Mouse (Mus musculus): ENCODE measurements around the gene Ankrd39. TPM values are rescaled to one million over a fixed set of nuclear protein-coding genes. Genes with fewer than 3 reads are reported as not detected.
"Not testable (repeated sequence)": the region's sequence is repeated elsewhere in the genome, so short reads cannot be mapped to it uniquely, and the experiment has no call there.

The Ankrd39 gene
- total RNA-seq, 2 experiments from 2014 or later, result 1.2 TPM; not detected in 1

DNA sequence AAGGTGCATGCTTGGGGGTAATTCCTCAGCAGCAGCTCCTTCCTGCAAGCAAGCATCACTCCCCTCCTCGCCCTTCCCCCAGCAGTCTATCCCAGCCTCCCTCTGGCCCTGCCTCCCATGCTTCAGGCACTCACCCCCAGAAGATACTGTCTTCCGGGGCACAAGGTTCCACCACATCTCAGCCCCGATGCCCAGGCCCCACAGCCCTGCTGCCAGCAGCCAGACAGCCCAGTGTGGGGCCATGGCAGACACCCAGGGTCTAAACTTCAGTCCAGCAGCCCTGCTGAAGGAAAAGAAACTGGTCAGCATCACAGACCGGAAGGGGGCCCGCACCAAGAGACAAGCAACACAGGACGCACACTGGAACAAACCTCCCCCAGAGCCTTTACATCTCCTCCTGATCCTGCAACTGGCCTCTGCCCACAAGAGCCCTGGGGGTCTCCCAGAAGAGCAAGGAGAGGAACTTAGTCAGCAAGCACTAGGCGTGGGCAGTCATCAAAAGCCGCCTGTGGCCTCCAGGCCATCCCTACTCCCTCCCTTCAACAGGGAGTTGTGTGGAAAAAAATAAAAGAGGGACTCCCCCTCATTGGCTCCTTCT lies 8.7 kb upstream of the Ankrd39 start:
- no peak for ATAC-seq (replicated peaks; ENCODE audit: low FRiP score, poor library complexity, severe bottlenecking)

DNA sequence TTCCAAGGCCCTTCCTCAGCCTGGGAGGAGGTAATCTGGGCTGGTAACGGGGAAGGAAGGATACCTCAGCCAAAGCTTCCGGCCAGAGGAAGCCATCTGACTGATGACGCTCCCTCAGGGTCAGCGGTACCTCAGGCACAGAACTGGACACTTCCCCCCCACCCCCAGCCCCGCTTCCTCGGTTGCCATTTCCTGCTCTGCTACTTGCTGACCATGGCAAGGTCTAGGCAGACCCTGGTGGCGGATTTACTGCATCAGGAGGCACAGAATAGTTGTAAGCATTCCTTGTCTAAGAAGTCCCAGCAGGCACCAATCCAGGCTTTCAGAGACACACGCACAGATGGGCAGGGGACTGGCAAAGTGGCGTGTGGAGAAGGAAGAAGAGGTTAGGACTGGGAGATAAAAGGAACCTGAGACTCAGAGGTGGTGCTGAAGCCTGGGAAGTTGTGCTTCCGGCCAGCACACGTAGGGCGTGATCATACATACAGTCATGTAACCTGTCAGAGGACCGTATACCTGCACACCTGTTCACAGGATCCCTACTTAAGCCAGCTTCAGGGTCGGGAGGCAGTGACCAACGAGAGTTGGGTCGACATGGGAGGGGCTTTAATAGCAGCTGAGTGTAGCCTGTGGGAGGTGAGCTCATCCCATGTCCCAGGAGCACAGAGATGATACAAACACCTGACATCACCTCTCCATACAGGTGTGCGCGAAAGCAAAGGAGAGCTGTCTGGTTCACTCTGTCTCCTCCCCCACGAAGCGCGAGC lies 7.6 kb upstream of the Ankrd39 start:
- ATAC-seq (replicated peaks; ENCODE audit: low FRiP score, poor library complexity, severe bottlenecking), result no peak

DNA sequence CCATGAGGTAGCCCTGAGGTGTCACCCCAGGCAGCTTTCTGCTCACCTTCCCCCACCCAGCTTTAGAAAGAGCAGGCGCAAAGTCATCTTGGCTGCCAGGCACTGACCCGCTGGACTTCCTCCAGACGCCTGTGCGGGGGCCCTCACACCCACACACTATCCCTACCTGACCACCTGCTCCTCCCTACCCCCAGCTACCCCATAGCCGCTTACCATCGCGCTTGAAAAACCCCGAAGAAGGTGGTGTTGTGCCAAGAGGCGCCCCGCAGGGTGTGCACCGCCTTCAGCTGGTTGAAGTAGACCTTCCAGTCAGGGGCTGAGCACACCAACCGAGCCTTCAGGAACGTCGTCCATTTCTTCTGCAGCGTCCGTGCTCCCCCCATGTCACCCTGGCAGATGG lies 5.3 kb upstream of the Ankrd39 start:
- no peak for ATAC-seq (replicated peaks; ENCODE audit: low FRiP score, poor library complexity, severe bottlenecking)

DNA sequence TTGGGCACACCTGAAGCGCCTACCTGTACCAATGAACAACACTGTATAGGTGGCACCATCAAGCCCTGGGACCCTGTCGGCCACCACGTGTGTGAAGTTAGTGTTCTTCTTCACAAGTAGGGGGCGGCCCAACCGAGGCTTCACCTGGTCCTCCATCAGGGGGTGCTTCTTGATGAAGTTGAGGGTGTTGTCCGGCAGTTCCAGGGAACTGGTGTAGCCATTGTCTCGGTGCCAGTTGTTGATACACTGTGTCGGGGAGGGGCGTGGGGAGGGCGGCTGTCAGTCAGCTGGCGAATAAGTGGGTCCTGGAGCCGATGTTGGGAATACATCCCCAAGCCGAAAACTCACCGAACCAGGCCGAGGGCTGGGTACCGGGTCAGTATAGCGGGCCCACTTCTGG lies 4.7 kb upstream of the Ankrd39 start:
- no peak for ATAC-seq (replicated peaks; ENCODE audit: low FRiP score, poor library complexity, severe bottlenecking)

DNA sequence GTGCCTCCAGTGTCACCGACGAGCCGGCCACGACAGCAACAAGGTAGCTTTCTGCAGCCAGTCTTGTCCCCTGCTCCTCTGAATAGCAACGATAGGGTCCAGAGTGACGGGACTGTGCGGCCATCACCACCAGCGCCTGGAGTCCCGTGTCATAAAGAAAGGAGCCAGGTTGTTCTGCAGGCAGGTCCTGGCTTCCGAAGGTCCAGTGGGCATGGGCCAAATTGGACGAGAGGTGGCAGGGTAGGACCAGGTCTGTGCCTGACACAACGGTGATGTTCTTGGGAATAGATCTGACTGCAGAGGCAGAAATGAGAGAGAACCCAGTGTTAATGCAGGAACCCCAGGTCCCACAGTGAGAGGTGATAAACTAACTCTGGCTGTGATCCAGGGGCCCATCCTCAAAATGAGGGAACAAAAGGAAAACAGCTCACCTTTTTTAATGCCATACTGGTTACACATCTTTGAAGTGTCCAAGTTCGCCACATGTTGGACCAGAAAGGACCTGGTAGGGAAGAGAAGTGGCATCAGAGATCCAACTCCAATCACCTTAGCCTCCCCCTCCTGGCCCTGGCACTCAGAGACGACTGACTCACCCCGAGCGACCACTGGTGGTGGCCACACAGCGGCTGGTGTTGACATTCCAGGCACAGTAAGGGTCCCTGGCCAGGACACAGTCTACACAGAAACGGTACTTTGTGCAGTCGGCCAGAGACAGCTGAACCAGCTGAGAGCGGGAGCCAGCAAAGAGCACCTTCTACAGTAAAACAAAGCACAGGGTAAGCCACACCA lies 3.0 kb upstream of the Ankrd39 start:
- ATAC-seq (replicated peaks; ENCODE audit: low FRiP score, poor library complexity, severe bottlenecking), result no peak

DNA sequence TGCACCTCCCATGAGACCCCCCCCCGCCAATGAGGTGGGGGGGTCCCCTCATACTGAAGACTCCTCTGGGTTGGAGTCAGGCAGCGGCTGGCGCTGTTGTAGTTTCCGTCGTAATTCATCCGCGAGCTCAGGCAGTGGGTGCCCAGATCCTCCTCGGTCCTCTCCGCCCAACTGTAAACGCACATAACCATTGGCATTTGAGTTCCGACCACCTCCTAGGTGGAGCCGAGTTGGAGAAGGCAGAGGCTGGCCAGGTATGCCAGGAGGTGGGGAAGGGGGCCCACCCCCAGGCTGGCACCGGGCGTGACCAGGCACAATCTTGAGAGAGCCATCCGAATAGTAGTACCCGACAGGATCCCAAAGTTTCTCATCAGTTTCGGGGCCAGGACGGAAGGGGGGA lies 2.2 kb upstream of the Ankrd39 start:
- no peak for ATAC-seq (replicated peaks; ENCODE audit: low FRiP score, poor library complexity, severe bottlenecking)

DNA sequence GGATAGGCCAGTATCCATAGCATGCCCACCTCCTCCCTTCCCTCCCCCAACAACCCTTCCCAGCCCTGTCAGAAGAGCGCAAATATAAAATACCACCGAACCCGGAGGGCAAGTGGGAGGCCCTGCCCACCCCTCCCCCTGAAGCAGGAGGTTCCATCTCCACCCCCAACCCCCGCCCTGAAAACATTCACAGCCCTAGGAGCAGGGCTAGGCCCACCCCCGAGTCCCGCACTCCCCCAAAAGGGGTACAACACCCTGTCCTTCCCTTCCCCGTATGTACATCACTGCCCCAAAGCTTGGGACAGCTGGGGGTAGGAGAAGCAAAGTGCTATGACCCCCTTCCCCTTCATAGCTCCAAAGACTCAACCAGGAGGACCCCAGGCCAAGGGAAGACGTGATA lies 1.5 kb upstream of the Ankrd39 start:
- no peak for ATAC-seq (replicated peaks; ENCODE audit: low FRiP score, poor library complexity, severe bottlenecking)

DNA sequence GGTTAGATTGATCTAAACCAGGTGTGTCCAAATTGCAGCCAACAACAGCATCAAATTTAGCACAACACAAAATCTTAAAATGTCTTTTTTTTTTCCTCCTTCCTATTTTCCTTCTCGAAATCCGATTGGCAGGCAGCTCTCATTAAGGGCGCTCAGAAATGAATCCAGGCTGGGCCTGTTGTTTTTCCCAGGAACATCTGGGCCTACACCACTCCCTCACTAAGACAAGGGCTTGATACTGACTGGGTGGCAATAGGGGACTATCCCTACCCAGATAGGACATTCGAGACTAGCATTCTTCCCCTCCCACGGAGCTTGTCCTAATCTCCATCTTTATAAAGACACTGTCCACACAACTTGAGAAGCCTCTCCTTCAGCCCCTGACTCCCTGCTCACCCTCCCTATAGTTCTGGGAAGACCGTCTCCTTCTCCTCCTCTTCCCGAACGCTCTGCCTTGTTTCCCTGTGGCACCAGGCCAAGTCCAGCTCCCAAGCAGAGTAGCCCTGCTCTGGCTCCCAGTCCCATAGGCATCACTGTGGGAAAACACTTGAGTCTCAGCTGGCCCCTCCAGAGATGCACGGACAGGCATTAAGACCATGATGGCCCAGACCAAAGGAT lies 845 bp upstream of the Ankrd39 start:
- no peak for ATAC-seq (replicated peaks; ENCODE audit: low FRiP score, poor library complexity, severe bottlenecking)

DNA sequence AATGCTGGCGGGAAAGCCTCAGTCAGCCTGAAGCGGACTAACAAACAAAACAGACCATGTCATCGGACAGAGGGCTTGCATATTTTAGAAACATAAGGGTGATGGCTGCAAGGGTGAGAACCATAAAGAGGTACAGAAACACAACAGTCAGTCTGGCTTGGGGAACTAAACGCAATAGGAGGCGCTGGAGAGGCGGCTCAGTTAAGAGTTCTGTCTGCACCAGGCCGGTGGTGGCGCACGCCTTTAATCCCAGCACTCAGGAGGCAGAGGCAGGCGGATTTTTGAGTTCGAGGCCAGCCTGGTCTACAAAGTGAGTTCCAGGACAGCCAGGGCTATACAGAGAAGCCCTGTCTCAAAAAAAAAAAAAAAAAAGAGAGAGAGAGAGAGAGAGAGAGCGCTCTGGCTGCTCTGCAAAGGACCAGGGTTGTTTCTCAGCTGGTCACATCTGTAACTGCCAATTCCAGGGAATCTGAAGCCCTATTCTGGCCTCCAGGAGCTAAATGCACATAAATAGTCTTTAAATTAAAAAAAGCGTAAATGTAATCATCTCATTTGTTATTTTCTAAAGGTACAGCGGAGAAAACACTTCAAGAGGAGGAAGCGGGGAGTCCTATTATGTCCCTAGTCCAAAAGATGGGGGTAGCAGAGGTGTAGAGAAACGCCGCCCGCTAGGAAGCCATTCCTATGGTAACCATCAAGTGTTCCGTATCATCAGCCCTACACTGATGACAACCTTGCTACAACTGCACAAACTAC lies 1.2 kb downstream of the Ankrd39 start:
- no peak for ATAC-seq (replicated peaks; ENCODE audit: low FRiP score, poor library complexity, severe bottlenecking)

DNA sequence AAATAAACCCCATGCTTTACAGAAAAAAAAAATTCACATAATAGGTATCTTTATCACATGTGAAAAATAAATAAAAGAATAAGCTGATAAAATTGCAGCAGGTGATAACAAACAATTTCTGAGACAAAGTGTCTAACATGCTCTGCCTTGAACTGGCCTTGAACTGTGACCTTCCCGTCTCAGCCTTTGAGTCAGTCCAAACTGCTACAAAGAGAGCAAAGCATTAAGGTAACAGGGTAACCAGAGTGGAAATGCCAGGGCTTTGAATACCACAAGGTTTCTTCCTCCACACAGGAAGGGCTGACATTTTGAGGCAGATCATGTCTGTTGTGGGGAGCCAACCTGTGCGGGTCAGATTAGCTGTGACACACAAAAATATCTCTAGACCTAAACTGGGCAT lies 1.9 kb downstream of the Ankrd39 start:
- ATAC-seq (replicated peaks; ENCODE audit: low FRiP score, poor library complexity, severe bottlenecking), result no peak

DNA sequence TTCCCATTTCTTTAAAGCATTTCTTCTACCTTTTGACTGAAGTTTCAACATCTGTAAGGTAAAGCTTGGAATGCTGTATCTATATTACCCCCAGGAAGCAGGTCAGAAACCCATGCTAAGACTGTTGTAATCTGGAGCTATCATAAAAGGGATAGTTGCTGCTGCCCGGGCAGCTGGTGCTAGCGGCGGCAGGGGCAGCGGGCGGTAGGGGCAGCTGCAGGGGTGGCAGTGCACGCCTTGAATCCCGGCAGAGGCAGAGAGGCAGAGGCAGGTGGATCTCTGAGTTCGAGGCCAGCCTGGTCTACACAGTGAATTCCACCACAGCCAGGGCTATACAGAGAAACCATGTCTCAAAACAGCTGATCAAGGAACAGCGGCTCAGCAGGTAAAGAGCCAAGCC lies 4.3 kb downstream of the Ankrd39 start:
- no peak for ATAC-seq (replicated peaks; ENCODE audit: low FRiP score, poor library complexity, severe bottlenecking)

DNA sequence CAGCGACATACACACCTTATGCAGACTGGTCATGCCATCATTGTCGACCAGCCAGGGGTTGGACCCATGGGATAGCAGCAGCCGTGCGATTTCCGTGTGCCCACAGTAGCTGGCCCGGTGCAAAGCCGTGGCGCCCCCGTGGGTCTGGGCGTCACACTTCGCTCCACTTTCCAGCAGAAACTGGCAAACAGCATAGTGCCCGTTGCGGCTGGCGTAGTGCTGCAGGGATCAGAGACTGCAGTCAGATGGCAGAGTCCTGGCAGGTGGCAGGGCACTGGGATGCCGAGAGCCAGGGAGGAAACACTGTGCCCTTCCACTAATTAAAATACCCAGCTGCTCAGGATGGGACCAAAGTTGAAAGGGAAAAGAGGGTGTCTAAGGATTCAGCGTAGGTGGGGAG lies 5.4 kb downstream of the Ankrd39 start:
- ATAC-seq (replicated peaks; ENCODE audit: low FRiP score, poor library complexity, severe bottlenecking), result no peak

DNA sequence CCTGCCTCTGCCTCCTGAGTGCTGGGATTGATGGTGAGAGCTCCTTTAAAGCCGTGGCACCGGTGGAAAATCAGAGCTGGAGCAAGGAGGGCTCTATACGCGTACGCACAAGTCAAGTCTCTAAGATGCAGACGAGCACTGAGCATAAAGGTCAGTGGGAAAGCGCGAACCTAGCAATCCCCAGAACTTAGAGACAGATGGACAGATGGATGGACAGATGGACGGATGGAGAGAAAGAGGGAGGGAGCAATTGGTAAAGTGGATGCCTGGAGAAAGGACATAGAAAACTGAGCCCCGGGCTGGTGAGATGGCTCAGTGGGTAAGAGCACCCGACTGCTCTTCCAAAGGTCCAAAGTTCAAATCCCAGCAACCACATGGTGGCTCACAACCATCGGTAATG lies 6.4 kb downstream of the Ankrd39 start:
- ATAC-seq (replicated peaks; ENCODE audit: low FRiP score, poor library complexity, severe bottlenecking), result no peak

DNA sequence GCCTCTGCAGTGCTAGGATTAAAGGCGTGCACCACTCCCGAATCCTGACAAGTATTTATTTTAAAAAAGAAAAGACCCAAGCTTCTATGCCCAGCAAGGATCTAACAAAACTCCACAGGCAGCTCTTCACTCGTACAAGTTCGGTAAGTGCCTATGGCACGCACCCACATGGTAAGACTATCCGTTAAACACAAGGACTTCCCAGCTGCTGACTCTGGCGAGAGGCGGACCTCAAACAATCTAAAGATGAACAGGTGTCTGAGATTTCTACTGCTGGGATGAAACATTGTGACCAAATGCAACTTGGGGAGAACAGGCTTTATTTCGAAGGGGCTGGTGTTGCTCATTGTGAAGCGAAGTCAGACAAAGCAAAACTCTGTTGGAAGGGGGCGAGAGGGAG lies 7.1 kb downstream of the Ankrd39 start:
- no peak for ATAC-seq (replicated peaks; ENCODE audit: low FRiP score, poor library complexity, severe bottlenecking)

DNA sequence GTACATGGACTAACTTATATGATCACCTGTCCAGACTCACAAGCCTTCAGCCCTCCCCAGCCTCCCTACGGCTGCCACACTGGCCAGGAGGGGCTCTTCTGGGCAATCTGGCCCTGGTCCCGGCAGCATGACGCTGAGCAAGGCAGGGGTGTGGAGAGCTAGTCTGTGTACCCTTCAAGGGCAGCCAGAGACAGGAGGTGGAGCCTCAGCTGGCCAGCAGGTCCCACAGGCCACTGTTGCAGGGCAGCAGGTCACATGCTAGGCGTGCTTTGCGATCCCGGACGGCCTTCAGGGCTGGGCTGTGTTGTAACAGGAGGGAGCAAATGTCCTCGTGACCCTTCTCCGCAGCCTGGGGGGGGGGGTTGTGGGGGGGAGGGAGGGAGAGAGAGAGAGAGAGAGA lies 8.1 kb downstream of the Ankrd39 start, which contains the start of gene Gm42417:
Gene Gm42417 (minus strand): TSS at position 244 of the 400 bp plus-strand sequence.
- no peak for ATAC-seq (replicated peaks; ENCODE audit: low FRiP score, poor library complexity, severe bottlenecking)

DNA sequence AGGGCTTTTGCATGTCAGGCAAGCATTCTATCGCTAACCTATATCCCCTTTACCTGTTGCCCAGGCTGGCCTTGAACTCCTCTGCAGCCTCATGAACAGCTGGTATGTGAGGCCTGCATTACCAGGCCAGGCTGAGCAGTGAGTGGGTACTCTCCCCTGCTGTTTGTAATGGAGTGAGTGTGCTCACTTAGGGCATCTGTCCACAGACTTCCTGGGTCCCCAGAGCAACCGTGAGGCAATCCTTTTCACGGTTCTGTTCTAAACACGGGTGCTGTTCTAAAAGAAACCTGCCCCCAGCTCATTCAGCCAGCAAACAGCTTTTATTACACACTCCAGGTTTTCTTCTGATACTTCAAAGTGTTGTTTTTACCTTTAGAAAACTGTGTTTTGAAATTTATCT lies 8.5 kb downstream of the Ankrd39 start:
- ATAC-seq (replicated peaks; ENCODE audit: low FRiP score, poor library complexity, severe bottlenecking), result no peak

DNA sequence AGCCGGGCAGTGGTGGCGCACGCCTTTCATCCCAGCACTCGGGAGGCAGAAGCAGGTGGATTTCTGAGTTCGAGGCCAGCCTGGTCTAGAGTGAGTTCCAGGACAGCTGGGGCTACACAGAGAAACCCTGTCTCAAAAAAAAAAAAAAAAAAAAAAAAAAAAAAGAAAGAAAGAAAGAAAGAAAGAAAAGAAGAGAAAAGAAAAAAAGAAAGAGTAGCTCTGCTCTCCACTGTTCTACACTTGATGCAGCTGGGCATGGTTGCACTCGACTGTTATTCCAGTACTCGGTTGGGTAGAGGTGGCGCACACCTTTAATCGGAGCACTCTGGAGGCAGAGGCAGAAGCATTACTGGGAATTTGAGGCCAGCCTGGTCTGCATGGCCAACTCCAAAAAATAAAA lies 10.5 kb downstream of the Ankrd39 start, which contains the start of gene Ankrd23:
Gene Ankrd23 (minus strand): TSS at position 101 of the 400 bp plus-strand sequence.
- ATAC-seq (replicated peaks; ENCODE audit: low FRiP score, poor library complexity, severe bottlenecking), result not testable (repeated sequence)

DNA sequence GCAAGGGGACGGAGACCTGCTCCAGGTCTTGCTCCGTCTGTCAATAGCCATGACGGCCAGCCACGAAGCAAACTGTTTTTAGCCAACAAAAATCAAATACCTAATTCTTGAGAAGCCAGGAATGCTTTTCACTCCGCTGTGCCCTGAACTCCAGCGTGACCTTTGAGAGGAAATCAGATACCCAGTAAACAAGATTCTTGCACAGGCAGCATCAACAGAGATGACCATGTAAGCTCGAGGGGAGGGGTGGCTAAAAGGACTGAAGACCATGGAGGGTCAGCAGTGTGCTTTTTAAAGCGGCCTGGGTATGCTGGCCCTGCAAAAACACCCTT lies 10.9 kb downstream of the Ankrd39 start:
- ATAC-seq (replicated peaks; ENCODE audit: low FRiP score, poor library complexity, severe bottlenecking), result no peak

DNA sequence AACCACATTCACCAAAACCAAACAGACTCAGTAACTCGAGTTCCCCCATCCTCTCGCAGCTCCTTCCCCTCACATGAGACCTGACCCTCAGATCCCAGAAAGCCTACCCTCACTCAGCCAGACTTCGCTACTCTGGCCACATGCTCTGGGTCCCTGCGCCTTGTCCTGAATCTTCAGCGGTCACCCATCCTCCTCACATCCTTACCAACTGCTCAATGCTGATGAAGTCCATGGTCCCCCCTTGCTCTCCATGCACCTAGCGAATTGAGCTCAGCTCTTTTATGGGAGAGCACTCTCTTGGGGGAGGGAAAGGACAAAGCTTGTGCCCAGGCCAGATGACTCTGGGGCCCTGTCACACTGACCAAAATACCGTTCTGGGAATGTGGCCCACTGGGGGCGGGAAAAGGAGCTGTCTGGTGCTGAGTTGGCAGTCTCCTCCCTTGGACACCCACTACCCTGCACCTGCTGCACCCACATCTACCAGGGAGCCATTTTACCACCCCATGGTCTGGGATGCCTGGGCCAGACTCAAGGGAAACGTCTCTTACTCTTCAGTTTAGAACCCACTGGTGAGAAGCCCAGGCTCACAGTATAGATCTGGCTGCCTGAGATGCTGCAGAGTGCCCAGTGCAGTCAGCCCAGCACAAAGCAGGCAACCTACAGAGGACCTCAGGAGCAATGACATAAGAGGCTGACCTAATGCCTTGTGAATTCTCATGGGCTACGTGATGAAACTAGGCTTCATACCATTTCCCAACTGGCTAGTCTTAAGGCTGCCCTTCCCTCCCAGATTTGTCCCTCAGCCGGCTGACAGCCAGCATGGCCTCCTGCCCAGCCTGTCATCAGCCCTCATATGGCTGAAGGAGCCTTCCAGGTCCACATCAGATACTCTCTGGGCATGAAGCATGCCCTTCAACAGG lies 11.5 kb downstream of the Ankrd39 start:
- no peak for ATAC-seq (replicated peaks; ENCODE audit: low FRiP score, poor library complexity, severe bottlenecking)
